Mouse (Mus musculus): ENCODE results near the gene Tgfbr1.

DNA sequence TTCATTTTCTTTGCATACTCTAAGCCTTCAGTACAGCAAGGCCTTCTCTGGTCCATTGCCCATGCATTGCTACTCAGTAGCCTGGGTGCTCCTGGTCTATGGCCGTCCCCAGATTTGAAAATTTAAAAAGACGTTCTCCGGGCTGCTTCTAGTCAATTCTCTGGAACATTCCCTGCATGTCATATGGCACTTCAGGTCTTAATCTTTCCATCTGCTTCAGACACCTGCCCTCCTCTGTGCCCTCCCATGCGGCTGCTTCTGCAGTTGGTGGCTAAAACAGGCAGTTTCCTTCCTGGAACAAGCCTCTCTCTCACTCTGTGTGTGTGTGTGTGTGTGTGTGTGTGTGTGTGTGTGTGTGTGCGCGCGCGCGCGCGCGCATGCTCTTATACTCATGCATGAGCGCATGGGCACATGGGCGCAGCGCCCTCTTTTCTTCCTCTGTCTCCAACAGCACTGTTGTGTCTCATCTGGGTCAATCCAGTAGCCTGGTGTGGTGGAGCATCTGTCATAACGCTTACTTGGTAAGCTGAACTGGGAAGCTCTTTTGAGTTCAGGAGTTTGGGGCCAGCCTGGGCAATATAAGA lies 72.3 kb downstream of the Tgfbr1 start:
- TF ChIP-seq CTCF (IDR thresholded peaks at IDR 0.05 in 2 of 3, conservative IDR thresholded peaks at IDR 0.05 in 1 of 3; ENCODE audit: control insufficient read depth in 1 of 3, insufficient read depth in 1 of 3, low read depth in 2 of 3, low read length in 3 of 3, poor library complexity in 1 of 3, severe bottlenecking in 1 of 3): no peak
- no peak for TF ChIP-seq ZKSCAN1 (IDR thresholded peaks at IDR 0.05; ENCODE audit: low read depth, low read length)
- TF ChIP-seq MAZ (IDR thresholded peaks at IDR 0.05; ENCODE audit: low read depth, low read length): no peak
- TF ChIP-seq TBP (IDR thresholded peaks at IDR 0.05; ENCODE audit: low read depth, low read length): no peak
- no peak for TF ChIP-seq MYC (IDR thresholded peaks at IDR 0.05; ENCODE audit: low read depth, low read length)
- no peak for TF ChIP-seq EP300 (IDR thresholded peaks at IDR 0.05; ENCODE audit: low read depth in 1 of 2, low read length in 2 of 2)

All from MEL (cell line).